Mouse (Mus musculus): ENCODE data around the gene Rac3.
"Not testable (repeated sequence)": the region's sequence is repeated elsewhere in the genome, so short reads cannot be mapped to it uniquely, and the experiment has no call there.

The Rac3 gene

DNA sequence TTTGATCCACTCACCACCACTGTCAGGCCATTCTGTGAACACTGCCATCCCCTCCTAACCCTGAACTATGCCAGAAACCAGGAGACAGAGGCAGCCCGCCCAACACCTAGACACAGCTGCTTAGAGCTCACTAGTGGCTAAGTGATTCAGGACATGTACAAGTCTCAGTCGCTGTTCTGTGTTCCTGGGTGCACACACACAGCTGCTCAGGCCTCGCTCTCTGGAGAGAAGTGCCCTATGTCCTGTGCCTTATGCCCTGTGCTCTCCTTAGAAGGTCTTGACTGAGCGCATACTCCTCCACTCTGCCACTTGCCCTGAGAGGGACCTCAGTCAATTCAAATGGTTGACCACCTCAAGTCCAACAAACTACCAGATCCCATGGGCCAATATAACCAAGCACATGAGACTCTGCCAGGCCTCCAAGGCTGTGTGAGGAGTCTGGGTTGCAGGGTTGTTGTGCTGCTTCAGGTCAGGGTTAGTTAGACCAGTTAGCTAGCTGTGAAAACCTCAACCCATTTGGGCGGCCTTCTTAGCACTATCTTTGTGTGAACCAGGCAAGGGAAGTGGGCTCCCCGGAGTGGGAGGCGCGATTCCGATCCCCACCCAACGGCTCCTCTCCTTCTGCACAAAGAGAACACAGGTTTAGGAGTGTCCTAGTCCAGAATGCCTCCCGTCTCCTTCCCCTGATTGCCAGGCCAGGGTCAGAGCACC lies 7.4 kb downstream of the Rac3 start:
- peak; percentile 0 for DNase-seq (ENCODE audit: low read depth, low spot score)

DNA sequence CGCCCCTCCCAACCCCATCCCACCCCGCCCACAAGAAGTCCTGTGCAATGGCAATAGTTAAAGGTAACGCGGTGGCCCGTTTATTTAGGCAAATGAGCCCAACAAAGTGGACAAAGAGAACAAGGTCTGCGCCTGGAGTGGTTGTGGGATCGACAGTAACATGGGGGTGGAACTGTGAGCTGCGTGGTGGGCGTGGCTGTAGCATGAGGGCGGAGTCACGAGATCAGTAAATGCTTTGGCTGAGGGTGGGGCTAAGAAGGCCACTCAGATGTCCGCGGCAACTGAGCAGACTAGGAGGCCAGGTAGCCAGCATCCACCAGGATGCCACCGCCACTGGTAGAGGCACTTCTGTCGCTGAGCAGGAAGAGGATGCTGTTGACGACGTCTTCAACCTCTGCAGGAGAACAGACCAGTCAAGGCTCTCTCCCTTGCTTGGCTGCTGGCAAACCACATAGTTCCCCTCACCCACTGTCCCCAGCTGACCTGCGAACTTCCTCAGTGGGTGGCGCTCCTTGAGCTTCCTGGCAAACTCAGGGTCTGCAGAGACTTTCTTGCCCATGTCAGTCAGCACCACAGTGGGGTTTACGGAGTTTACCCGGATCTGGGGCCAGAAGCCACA lies 8.3 kb downstream of the Rac3 start:
- peak; percentile 47 for DNase-seq (ENCODE audit: low read depth, low spot score)

- DNase-seq (ENCODE audit: low read depth, low spot score), result no peak
Measured at GRCm38 (mm10) chr11:120730331-120730870, 9.1 kb downstream of the Rac3 start.

DNA sequence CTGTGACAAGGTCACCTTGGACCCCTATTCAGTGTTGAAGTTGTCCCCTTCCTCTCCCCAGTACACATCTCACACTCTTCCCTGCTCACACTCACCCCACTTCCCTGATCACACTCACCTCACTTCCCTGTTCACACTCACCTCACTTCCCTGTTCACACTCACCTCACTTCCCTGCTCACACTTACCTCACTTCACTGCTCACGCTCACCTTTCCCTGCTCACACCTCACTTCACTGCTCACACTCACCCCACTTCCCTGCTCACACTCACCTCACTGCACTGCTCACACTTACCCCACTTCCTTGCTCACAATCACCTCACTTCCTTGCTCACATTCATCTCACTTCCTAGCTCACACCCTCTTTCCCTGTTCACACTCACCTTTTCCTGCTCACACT lies 10.1 kb downstream of the Rac3 start:
- no peak for DNase-seq (ENCODE audit: low read depth, low spot score)

DNA sequence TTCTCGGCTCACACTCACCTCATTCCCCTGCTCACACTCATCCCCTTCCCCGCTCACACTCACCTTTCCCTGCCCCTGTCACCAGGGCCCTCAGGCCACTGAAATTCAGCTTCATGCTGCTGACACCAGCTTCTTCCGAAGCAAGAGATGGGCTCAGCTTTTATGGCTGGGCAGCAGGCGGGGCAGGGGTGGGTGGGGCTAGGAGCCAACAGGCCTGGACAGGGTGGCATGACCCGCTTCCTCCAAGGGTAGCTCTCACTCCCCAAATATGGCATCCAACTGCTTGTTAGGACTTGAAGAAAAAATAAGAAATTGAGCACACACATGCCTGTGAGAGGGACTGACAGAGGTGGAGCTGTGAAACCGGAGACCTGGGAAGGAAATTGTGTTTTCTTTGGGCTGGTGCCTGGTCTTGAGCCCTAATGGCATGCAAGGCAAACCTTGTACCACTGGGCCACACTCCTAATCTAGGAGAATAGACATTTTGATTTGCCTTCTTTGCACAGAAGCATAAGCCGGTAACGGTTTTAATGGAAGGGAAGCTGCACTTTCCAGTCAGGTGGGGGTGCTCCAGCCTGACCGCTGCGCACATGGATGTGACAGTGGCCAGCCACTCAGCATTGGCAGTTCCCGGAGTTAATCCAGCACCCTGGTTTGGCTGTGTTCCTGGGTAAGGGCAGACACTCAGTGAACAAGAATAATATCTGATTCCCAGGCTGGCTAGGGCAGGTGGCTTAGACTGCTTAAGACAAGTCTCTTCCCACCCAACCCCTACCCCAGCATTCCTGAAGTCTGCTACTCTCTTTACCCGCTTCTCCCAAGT lies 10.8 kb downstream of the Rac3 start, which contains the start of gene Cbr2:
Gene Cbr2, minus strand, starts transcription at position 257 of the 823 bp plus-strand sequence.
- DNase-seq (ENCODE audit: low read depth, low spot score), result no peak

GRCm38 (mm10) chr11:120733521-120733920 lies 12.3 kb downstream of the Rac3 start:
- DNase-seq (ENCODE audit: low read depth, low spot score), result no peak

GRCm38 (mm10) chr11:120736424-120736823 lies 15.2 kb downstream of the Rac3 start:
- no peak for DNase-seq (ENCODE audit: low read depth, low spot score)

GRCm38 (mm10) chr11:120740981-120741380 lies 19.7 kb downstream of the Rac3 start:
- DNase-seq (ENCODE audit: low read depth, low spot score), result no peak

DNA sequence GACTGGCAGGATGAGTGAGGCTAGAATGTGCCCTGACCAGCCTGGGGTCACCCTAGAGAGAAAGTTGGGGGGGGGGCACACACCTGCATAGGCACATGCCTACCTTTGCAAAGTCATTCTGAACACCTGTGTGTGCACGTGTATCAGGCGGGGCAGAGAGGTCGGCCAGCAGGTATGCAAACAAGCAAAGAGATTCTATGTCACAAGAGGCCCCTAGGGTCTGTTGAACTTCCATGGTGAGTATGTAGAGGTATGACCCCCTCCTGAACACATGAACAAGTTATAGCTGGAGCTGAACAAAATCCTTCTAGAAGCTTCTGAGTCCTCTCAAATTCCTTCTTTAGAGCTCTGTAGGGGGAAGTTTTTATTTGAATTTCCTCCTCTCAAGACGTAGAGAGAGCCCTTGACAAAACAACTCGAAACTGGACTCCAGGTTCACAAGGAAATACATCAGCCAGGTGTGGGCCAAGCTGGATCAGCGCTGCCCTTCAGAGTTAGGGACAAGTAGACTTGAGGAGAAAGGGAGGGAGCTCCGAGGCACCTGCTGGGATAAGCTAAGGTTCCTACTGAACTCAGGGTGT lies 22.9 kb downstream of the Rac3 start:
- DNase-seq (ENCODE audit: low read depth, low spot score), result no peak

GRCm38 (mm10) chr11:120747974-120748373 lies 26.7 kb downstream of the Rac3 start:
- no peak for DNase-seq (ENCODE audit: low read depth, low spot score)

DNA sequence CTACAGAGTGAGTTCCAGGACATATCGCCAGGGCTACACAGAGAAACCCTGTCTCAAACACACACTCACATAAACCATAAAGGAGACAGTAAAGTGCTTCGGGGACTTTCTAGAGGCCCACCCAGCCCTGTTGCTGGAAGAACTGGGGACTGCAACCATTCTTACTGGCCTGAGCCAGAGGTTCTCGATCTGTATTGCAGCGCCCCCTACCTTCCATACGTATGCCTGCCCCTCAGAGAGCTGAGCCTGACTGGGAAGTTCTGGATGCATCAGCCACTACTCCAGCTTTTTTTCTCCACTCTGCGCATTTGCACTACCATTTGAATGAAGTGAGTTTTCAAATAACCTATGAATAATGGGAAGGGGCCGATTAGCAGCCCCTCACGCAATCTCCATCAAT lies 28.2 kb downstream of the Rac3 start:
- DNase-seq (ENCODE audit: low read depth, low spot score), result peak; percentile 52

GRCm38 (mm10) chr11:120751606-120752005 lies 30.3 kb downstream of the Rac3 start:
- no peak for DNase-seq (ENCODE audit: low read depth, low spot score)

- DNase-seq (ENCODE audit: low read depth, low spot score), result peak; percentile 44
Measured at GRCm38 (mm10) chr11:120760236-120760635, 39.0 kb downstream of the Rac3 start.

DNA sequence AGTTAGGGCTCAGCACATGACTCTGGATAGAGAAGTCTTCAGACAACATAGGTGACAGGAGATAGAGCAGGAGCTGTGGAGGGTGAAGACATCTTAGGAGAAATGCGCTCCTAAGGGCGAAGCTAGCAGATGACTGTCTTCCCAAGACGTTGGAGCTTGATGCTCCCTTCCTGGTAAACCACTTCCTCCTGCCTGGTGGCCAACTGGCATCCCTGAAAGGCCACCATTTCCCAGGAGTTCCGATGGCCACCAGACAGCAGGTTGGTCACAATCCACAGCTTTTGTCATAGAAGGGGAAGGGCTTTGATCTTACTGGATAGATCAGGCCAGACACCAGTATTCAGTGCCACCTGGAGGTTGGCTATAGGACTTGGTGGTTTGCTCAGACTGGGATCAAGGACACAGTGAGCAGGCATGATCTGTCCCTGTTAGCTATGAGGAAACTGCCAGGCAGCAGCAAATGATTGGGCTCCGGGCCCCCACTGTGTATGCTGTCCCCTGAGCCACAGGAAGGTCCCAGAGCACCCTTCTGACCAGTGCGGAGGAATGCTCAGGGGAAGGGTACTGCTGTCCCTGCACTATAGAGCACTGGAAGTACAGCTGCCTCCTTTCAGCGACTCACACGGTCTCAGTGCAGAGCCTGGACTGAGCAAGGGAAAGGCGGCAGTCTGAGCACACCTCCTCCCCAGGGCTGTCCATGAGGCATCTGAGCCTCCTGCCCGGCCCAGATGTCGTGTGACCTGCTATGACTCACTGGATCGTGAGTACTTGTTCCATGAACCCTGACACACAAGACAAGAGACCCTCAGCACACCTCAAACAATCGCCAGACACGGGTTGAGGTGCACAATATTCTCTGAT lies 40.8 kb downstream of the Rac3 start:
- no peak for DNase-seq (ENCODE audit: low read depth, low spot score)

DNA sequence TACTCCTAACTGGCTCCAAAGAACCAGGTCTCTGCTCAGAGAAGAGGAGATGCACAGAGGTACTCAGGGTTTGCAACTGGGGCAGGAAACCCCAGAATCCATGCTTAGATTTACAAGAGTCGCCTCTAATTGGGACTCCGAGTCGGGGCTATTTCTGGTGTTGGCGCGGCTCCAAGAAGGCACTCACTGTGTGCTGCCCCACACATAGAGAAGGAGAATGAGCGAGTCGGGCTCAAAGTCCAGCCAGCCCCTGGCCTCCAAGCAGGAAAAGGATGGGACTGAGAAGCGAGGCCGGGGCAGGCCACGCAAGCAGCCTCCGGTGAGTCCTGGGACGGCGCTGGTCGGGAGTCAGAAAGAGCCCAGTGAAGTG lies 41.4 kb downstream of the Rac3 start, which contains the start of gene Hmga1b:
Gene Hmga1b, plus strand, starts transcription at position 123 of the 370 bp plus-strand sequence.
- not testable (repeated sequence) for DNase-seq (ENCODE audit: low read depth, low spot score)

GRCm38 (mm10) chr11:120763121-120763999 lies 42.1 kb downstream of the Rac3 start:
- DNase-seq (ENCODE audit: low read depth, low spot score), result not testable (repeated sequence)

GRCm38 (mm10) chr11:120767023-120767422 lies 45.8 kb downstream of the Rac3 start:
- DNase-seq (ENCODE audit: low read depth, low spot score), result not testable (repeated sequence)

DNA sequence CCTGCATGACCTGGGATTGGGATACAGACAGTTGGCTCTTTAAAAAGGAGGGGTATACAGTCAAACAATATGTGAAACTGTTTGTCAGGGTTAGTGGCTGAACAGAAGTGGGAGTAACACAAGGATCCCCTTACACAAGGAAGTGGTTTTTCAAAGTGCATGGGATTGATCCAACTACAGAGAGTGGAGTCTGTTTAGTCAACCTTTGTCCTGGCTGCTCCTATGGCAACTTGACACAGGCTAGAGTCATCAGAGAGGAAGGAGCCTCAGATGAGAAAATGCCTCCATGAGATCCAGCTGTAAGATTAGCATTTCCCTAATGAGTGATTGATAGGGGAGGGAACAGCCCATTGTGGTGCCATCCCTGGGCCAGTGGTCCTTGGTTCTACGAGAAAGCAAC lies 46.9 kb downstream of the Rac3 start:
- DNase-seq (ENCODE audit: low read depth, low spot score), result no peak

DNA sequence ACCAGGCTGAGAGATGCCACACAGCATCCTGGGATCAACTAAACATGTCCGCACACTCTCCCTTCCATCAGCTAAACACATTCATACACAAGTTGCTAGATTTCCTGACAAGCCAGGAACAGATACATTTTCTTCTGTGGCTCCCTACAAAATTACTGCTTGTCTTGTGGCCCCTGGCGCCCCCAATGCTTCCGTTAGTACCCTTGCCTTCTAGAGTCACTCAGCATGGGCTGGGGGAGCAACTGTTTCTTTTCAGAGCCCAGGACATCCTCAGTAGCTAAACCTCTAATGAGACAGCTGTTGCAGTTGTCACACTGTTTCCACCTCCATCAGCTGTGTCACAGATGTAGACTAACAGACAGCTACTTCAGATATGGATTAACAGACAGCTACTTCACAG lies 51.5 kb downstream of the Rac3 start:
- no peak for DNase-seq (ENCODE audit: low read depth, low spot score)
